Mouse (Mus musculus): ENCODE measurements around the gene Sox6. TPM values are rescaled to one million over a fixed set of nuclear protein-coding genes. Genes with fewer than 3 reads are reported as not detected.

The Sox6 gene
- polyA plus RNA-seq, 1 experiment from 2014 or later, result 51.2 TPM

DNA sequence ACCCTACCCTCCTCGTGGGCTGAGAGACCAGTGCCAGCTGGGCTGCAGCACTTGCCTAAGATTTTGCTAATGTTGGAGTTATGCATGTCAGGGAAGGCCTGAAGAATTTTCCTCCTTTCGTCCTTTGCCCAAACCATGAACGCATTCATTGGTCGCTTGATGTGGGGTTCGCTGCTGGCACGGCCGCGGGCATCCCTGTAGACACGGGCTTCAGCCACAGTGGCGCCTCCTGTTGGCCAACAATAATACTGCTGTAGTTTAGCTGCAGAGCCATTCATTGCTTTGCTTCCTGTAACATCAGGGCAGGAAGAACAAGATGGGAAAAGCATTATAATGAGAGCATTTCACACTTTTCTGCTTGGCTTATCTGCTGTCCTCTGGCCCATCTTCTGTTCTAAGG is 549.0 kb downstream of the Sox6 start:
- no peak overlapping the region for H3K4me2 ChIP-seq (ENCODE audit: low read depth, low read length)
- no peak for ATAC-seq (ENCODE audit: low read depth)
- H3K36me3 ChIP-seq (ENCODE audit: control insufficient read depth, insufficient read depth, low read length), result no peaks in the 10 kb centered on the region
- H3K4me1 ChIP-seq (ENCODE audit: control insufficient read depth, insufficient read depth, low read length), result 0 out of 2 replicates have a peak, but pooled peaks cover 3% of the 10 kb centered on the region
- WGBS, result 63% methylated on average over 10 of the region's 10 CpGs
- no peaks in the 10 kb centered on the region for H3K9me3 ChIP-seq (ENCODE audit: control insufficient read depth, low read length)
- no peaks in the 10 kb centered on the region for H3K27me3 ChIP-seq (ENCODE audit: control insufficient read depth, insufficient read depth, low read length)
- H3K4me3 ChIP-seq (ENCODE audit: low read depth, low read length), result no peak overlapping the region
- no peak overlapping the region for H3K9ac ChIP-seq (replicated peaks; ENCODE audit: low read depth, low read length)
- H3K27ac ChIP-seq (ENCODE audit: low read depth, low read length), result no peak overlapping the region

DNA sequence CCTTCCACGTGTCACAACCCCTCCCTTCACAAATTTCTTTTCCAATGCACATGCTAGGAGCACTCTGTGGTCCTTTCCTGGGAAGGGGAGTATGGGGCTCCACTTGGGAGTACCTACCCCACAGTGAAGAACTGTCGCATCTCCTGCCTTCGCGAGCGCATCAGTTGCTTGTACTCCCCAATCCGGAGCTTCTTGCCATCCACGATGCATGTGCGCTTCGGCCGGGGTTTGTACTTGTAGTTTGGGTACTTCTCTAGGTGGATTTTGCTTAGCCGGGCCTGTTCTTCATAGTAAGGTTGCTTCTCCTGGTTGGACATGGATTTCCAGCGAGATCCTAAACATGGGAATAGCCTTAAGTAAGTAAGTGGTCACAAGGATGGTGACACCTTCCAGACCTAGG is 552.2 kb downstream of the Sox6 start:
- 94% methylated on average over 12 of the region's 12 CpGs for WGBS
- Histone ChIP-seq H3K9ac (replicated peaks; ENCODE audit: low read depth, low read length) (no peak overlapping the region), H3K4me1 (ENCODE audit: control insufficient read depth, insufficient read depth, low read length) (no peaks in the 10 kb centered on the region), H3K4me3 (ENCODE audit: low read depth, low read length) (no peak overlapping the region), H3K9me3 (ENCODE audit: control insufficient read depth, low read length) (no peaks in the 10 kb centered on the region), H3K27ac (ENCODE audit: low read depth, low read length) (no peak overlapping the region), H3K4me2 (ENCODE audit: low read depth, low read length) (no peak overlapping the region), H3K36me3 (ENCODE audit: control insufficient read depth, insufficient read depth, low read length) (no peaks in the 10 kb centered on the region), H3K27me3 (ENCODE audit: control insufficient read depth, insufficient read depth, low read length) (no peaks in the 10 kb centered on the region)
- ATAC-seq (ENCODE audit: low read depth), result no peak

DNA sequence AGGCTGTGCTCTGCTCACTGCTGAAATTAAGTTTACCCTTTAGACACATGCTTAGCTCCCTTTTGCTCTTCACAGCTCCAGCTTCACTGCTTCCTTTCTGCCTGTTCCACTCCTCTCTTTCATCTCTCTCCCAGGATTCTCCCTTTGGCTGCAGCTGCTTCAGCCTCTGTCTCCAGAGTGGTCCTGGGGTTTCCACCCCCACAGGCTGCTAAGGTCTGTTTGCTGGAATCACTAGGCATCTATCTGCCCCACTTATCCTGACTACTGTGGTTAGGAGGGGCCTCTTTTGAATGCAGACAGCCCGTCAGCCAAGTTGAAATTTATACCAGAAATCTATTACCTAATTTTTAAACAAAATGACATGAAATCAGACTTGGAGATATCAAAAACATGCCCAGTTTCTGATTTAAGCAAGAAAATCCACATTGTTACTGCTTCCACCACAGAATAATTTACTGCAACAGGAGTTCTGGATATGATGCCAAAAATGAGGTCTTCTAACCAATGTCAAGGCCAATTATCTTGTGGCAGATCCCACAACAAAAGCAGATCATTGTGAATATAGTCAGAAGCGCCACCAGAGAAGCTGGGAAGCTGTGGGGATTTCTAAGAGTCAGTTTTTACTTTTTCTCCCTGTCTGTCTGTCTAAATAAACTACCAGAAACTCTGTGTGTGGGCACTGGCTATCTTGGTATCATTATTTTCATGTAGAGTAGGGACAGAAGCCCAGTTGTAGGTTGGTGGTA is 552.8 kb downstream of the Sox6 start:
- no peaks in the 10 kb centered on the region for H3K9me3 ChIP-seq (ENCODE audit: control insufficient read depth, low read length)
- H3K27me3 ChIP-seq (ENCODE audit: control insufficient read depth, insufficient read depth, low read length), result no peaks in the 10 kb centered on the region
- no peak overlapping the region for H3K4me2 ChIP-seq (ENCODE audit: low read depth, low read length)
- no peaks in the 10 kb centered on the region for H3K36me3 ChIP-seq (ENCODE audit: control insufficient read depth, insufficient read depth, low read length)
- H3K27ac ChIP-seq (ENCODE audit: low read depth, low read length), result no peak overlapping the region
- H3K9ac ChIP-seq (replicated peaks; ENCODE audit: low read depth, low read length), result no peak overlapping the region
- no peak for ATAC-seq (ENCODE audit: low read depth)
- H3K4me3 ChIP-seq (ENCODE audit: low read depth, low read length), result no peak overlapping the region
- 92% methylated on average over 2 of the region's 2 CpGs for WGBS
- no peaks in the 10 kb centered on the region for H3K4me1 ChIP-seq (ENCODE audit: control insufficient read depth, insufficient read depth, low read length)

DNA sequence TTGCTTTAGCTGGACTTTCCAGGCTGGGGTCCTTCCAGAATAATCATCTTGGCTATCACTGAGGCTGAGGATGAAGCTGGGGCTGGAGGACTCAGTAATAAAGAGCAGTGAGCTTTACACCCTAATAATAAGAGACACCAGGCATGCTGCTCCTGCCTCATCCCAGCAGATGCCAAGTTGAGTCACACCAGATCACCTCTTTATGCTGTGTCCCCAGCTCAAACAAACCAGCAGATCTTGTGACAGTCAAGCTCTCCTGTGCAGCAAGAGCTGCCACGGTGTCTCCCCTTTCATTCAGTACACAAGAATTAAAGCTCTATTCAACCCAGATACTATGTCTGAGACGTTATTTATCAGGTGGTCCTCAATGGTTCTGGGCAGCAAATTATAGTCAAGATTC is 560.8 kb downstream of the Sox6 start:
- WGBS, result 42% methylated on average over 2 of the region's 2 CpGs
- Histone ChIP-seq H3K36me3 (ENCODE audit: control insufficient read depth, insufficient read depth, low read length) (no peaks in the 10 kb centered on the region), H3K4me1 (ENCODE audit: control insufficient read depth, insufficient read depth, low read length) (no peaks in the 10 kb centered on the region), H3K4me3 (ENCODE audit: low read depth, low read length) (no peak overlapping the region), H3K27me3 (ENCODE audit: control insufficient read depth, insufficient read depth, low read length) (no peaks in the 10 kb centered on the region), H3K4me2 (ENCODE audit: low read depth, low read length) (no peak overlapping the region), H3K27ac (ENCODE audit: low read depth, low read length) (no peak overlapping the region), H3K9ac (replicated peaks; ENCODE audit: low read depth, low read length) (no peak overlapping the region), H3K9me3 (ENCODE audit: control insufficient read depth, low read length) (no peaks in the 10 kb centered on the region)
- no peak for ATAC-seq (ENCODE audit: low read depth)

DNA sequence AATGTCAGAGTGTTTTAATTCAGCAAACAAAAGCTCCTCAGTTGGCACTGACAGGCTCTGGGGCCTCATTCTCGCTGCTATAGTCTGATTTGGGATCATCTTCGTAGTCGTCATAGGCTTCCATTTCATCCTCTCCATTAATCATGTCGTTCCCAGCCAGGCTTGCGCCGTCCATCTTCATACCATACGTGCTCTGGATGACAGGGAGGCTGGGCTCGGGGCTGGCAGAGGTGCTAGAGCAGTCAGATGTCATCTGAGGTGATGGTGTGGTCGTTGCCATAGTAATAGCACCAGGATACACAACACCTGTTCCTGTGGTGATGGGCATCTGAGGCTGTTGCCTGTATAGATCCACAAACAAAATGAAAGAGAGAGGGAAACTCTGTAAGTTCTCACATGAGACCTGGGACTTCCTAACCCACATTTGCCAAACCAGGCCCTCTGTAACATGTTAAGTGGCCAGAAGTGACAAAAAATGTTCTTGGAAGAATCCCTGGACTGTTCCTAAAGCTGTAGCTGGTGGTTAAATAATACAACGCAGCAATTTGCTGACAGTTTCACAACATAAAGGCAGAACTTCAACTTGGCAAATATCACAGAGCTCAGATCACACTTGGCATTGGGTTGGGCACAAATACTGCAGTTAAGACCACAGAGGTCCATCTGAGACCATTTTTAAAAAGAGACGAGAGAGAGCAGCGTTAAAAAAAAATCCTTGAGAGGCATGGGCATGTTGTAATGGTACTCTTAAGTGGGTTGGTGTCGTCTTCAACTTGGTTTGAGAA is 561.5 kb downstream of the Sox6 start:
- Histone ChIP-seq H3K4me1 (ENCODE audit: control insufficient read depth, insufficient read depth, low read length) (no peaks in the 10 kb centered on the region), H3K4me2 (ENCODE audit: low read depth, low read length) (no peak overlapping the region), H3K9ac (replicated peaks; ENCODE audit: low read depth, low read length) (no peak overlapping the region), H3K27ac (ENCODE audit: low read depth, low read length) (no peak overlapping the region), H3K4me3 (ENCODE audit: low read depth, low read length) (no peak overlapping the region), H3K27me3 (ENCODE audit: control insufficient read depth, insufficient read depth, low read length) (no peaks in the 10 kb centered on the region), H3K36me3 (ENCODE audit: control insufficient read depth, insufficient read depth, low read length) (no peaks in the 10 kb centered on the region), H3K9me3 (ENCODE audit: control insufficient read depth, low read length) (no peaks in the 10 kb centered on the region)
- WGBS, result 58% methylated on average over 13 of the region's 13 CpGs
- ATAC-seq (ENCODE audit: low read depth), result no peak

DNA sequence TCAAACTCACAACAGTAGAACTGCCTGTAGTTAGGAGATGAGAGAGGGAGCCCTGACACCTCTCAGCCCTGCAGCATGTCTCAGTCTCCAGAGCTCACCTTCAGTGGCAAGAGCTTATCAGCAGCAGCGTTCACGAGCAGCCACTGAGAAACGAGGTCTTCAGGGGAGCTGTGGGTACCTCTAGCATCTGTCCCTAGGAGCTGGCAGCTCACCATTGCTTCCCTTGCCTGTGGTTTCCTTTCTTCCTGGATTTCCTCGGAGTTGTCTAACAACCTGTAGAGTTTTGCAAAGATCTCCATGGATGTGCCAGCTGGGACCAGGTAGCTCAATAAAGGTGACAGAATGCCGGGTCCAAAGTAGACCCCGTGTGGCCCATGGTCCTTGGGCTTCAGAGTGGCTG is 563.4 kb downstream of the Sox6 start:
- Histone ChIP-seq H3K4me1 (ENCODE audit: control insufficient read depth, insufficient read depth, low read length) (no peaks in the 10 kb centered on the region), H3K9ac (replicated peaks; ENCODE audit: low read depth, low read length) (no peak overlapping the region), H3K27me3 (ENCODE audit: control insufficient read depth, insufficient read depth, low read length) (no peaks in the 10 kb centered on the region), H3K36me3 (ENCODE audit: control insufficient read depth, insufficient read depth, low read length) (no peaks in the 10 kb centered on the region), H3K4me3 (ENCODE audit: low read depth, low read length) (no peak overlapping the region), H3K27ac (ENCODE audit: low read depth, low read length) (no peak overlapping the region), H3K4me2 (ENCODE audit: low read depth, low read length) (no peak overlapping the region), H3K9me3 (ENCODE audit: control insufficient read depth, low read length) (no peaks in the 10 kb centered on the region)
- WGBS, result 89% methylated on average over 6 of the region's 6 CpGs
- no peak for ATAC-seq (ENCODE audit: low read depth)

DNA sequence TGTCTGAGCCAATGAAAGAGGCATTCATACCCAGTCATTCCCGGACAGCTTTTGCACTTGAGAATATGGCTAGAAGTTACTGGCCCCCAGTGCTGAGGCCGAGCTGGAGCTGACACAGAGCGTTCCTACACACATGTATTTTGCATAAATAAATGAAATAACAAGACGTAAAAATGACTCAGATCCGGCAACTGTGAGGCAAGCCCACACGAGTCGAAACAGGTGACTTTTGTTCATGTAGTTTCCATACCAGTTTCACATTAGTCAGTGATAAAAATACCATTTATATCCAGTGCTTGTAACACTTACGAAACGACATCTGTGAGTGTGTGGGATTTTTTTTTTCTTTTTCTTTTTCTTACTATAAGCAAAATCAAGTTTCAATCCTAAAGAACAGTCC is 564.5 kb downstream of the Sox6 start:
- H3K27ac ChIP-seq (ENCODE audit: low read depth, low read length), result no peak overlapping the region
- 82% methylated on average over 9 of the region's 9 CpGs for WGBS
- H3K36me3 ChIP-seq (ENCODE audit: control insufficient read depth, insufficient read depth, low read length), result no peaks in the 10 kb centered on the region
- H3K4me1 ChIP-seq (ENCODE audit: control insufficient read depth, insufficient read depth, low read length), result no peaks in the 10 kb centered on the region
- H3K4me3 ChIP-seq (ENCODE audit: low read depth, low read length), result no peak overlapping the region
- no peak overlapping the region for H3K4me2 ChIP-seq (ENCODE audit: low read depth, low read length)
- H3K27me3 ChIP-seq (ENCODE audit: control insufficient read depth, insufficient read depth, low read length), result no peaks in the 10 kb centered on the region
- no peak for ATAC-seq (ENCODE audit: low read depth)
- no peak overlapping the region for H3K9ac ChIP-seq (replicated peaks; ENCODE audit: low read depth, low read length)
- no peaks in the 10 kb centered on the region for H3K9me3 ChIP-seq (ENCODE audit: control insufficient read depth, low read length)

DNA sequence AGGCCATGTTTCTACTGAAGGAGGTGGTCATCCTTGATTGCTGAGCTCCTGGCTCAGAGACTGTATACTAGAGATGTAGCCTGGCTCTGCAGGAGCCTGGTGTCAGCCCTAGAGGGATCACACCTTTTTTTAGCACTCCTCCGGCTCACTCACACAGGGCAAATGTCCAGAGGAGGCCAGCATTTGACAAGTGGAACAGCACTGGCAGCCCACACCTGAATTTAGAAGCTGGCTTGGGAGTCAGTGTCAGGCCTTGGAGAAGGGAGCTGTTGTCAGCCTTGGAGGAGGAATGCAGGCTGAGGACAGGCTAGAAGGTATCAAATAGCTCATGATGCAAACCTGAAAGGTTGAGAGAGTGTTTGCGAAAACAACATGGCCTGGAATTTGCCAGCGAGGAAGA is 565.7 kb downstream of the Sox6 start:
- WGBS, result 90% methylated on average over 3 of the region's 3 CpGs
- Histone ChIP-seq H3K9ac (replicated peaks; ENCODE audit: low read depth, low read length) (no peak overlapping the region), H3K27me3 (ENCODE audit: control insufficient read depth, insufficient read depth, low read length) (no peaks in the 10 kb centered on the region), H3K9me3 (ENCODE audit: control insufficient read depth, low read length) (no peaks in the 10 kb centered on the region), H3K36me3 (ENCODE audit: control insufficient read depth, insufficient read depth, low read length) (no peaks in the 10 kb centered on the region), H3K4me2 (ENCODE audit: low read depth, low read length) (no peak overlapping the region), H3K4me1 (ENCODE audit: control insufficient read depth, insufficient read depth, low read length) (no peaks in the 10 kb centered on the region), H3K27ac (ENCODE audit: low read depth, low read length) (no peak overlapping the region), H3K4me3 (ENCODE audit: low read depth, low read length) (no peak overlapping the region)
- no peak for ATAC-seq (ENCODE audit: low read depth)

DNA sequence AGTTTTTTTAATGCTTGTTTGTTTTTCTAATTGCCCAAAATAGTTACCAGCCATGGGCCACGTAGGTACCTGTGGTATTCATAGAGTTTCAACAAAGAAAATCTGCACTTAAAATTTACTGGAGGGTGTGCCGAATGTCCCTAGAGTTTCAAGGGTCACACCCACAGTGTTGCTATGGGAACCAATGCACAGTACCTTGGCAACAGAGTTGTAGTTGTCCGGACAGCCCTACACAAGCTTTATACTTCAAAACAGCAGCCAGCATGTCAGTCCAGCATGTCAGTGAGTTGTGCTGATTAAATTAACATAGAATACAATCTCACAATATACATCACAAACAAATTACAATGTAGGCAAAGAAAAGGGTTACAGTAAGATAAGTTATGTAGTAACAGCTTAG is 567.1 kb downstream of the Sox6 start:
- no peak overlapping the region for H3K27ac ChIP-seq (ENCODE audit: low read depth, low read length)
- H3K9me3 ChIP-seq (ENCODE audit: control insufficient read depth, low read length), result no peaks in the 10 kb centered on the region
- no peaks in the 10 kb centered on the region for H3K4me1 ChIP-seq (ENCODE audit: control insufficient read depth, insufficient read depth, low read length)
- no peak overlapping the region for H3K4me3 ChIP-seq (ENCODE audit: low read depth, low read length)
- no peak overlapping the region for H3K9ac ChIP-seq (replicated peaks; ENCODE audit: low read depth, low read length)
- H3K27me3 ChIP-seq (ENCODE audit: control insufficient read depth, insufficient read depth, low read length), result no peaks in the 10 kb centered on the region
- H3K4me2 ChIP-seq (ENCODE audit: low read depth, low read length), result no peak overlapping the region
- ATAC-seq (ENCODE audit: low read depth), result no peak
- 29% methylated on average over 3 of the region's 3 CpGs for WGBS
- H3K36me3 ChIP-seq (ENCODE audit: control insufficient read depth, insufficient read depth, low read length), result no peaks in the 10 kb centered on the region
